Mouse (Mus musculus): ENCODE measurements around the gene Hps6. TPM values are rescaled to one million over a fixed set of nuclear protein-coding genes. Genes with fewer than 3 reads are reported as not detected.

Hps6 gene
- total RNA-seq, 2 experiments from 2014 or later, result 7.5 to 9.7 TPM

DNA sequence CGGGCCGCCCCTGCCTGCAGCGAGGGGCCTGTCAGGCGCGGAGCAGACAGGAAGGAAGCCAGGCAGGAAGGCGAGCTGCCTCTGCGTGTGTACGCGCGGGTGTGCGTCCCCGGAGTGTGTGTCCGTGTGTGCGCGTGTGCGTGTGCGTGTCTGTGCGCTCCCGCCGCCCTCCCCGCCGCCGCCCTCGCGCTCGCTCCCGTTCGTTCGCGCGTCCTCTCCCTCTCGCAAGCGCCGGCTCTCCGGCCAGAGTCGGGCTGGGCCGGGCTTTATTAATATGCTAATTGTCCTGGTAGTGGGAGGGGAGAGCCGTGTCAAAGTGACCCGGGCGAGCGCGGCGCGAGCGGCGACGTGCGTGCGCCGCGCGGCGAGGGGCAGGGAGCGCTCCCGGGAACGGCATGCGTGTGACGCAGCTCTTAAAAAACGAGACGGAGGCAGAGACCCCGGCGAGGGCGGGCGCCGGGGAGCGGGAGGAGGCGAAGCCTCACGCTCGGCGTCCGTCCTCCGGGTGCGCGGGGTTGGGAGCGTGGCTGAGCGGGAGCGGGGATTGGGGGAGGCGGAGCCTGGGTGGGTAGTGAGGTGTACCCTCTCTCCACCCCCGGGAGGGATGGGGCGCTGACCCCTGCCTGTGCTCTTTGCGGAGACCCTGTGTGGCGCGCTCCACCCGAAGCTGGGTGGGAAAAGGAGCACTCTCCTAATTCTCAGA lies 41.8 kb downstream of the Hps6 start, which contains the start of gene Ldb1:
Gene Ldb1 (minus strand): TSS at position 222 of the 703 bp plus-strand sequence.
- peak; percentile 78 to 88 for DNase-seq (ENCODE audit: low spot score in 2 of 2)

DNA sequence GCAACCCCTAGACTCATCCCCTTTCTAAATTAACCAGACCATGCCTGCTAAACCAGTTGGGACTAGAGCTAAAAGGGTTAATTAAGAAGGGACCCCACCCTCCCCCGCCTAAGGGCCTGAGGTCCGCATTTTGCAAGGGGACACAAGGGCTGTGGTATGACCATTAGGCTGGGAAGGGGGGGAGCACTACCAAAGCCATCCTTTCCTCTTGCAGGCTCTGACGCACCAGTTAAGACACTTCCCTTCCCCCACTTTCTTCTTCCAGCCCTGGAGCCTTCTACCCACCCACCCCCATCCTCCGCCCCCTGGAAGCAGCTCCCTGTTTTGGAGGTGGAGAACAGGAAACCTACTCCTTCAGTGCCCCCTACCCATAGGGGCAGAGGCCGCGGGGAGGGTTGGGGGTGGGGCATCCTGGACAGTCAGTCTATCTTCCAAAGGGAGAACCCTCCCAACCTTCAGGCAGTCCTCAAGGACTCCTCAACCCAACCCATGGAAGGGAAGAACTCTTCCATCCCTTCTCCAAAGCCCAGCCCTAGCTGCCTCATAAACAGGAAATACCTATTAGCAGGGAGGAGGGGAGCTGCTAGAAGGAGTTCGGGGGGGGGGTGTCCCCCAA lies 42.5 kb downstream of the Hps6 start:
- DNase-seq (ENCODE audit: low spot score in 2 of 2), result peak in 1 of 2 experiments; percentile 57

DNA sequence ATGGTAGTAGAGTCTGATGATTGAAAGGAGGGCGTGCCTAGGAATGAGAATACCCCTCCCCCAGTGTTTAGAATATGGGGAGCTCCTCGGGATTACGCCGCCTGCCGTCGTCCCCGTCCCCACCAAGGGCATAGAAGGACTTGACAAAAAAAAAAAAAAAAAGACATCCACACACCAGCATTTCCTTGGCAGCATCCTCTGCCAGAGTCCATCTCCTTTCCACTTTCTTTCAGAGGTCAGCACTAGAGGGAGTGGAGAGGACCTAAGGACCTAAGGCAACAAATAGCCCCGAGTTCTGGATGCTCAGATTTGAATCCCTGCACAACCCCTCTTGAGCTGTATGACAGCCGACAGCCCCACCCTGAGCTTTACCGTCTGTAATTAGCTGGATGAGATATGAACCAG lies 43.3 kb downstream of the Hps6 start:
- no peak for DNase-seq (ENCODE audit: low spot score in 2 of 2)

DNA sequence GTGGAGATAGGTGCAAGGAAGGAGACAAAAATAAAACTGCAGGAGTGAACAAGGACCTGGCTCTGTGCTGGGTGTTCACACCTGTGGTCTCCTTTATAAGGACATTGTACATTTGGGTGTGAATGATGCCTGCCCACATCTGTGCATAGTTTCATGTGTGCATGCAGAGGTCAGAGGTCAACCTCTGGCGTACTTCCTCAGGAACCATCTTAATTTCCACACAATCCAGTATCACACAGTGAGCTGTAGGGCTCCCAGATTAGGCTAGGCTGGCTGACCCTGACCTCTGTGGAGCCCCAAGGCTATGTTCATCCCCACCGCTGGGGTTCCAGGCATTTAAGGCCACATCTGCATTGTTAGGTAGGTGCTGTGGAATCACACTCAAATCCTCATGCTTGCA lies 44.1 kb downstream of the Hps6 start:
- no peak for DNase-seq (ENCODE audit: low spot score in 2 of 2)

DNA sequence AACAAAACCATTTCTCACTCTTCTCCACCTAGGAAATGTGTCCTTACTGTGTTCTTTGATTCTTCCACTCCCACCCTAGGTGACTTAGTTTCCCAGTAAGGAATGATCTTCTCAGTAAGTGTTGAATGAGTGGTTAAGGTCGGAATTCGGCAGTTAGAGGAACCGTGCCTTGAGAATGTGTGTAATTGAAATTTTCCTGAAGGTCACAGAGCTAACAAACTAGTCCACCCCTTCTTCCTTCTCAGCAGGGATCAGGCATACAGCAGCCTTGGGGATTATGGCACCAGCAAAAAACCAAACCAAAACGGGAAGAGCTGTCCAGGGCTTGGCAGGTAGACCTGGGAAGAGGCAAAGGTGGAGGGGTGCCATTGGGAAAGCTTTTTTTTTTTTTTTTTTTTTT lies 45.8 kb downstream of the Hps6 start:
- DNase-seq (ENCODE audit: low spot score in 2 of 2), result no peak

DNA sequence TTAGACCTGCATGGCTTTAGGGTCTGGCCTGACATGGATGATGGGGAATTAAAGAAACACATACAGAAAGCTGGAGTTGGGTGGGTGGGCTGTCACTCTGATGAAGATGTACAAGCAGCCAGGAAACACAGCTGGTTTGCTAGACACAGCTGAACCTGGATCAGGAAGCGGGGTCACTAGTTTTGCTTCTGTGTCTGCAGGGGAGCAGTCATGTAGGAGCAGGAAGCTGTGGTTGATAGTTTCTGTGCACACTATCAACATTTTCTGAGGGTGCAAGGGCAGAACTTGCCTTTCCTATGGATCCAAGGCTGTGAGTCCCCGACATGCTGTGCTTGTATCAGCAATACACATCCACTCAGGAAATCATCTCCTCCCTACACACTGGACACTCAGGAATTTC lies 47.2 kb downstream of the Hps6 start:
- DNase-seq (ENCODE audit: low spot score in 2 of 2), result no peak

Other genes starting within 250 kb of the Hps6 start
- 100 to 1,000 TPM; 153 to 160 TPM for gene Mgea5, start 219.7 kb upstream of the Hps6 start, total RNA-seq (2021)
- gene Kcnip2, start 187.4 kb upstream of the Hps6 start, total RNA-seq (2021), result 100 to 1,000 TPM; 208 to 213 TPM
- 10 to 100 TPM; 18.4 to 19.3 TPM for gene Armh3, start 5.0 kb upstream of the Hps6 start, total RNA-seq (2021)
- 10 to 100 TPM; 31.0 to 36.6 TPM for gene Pprc1, start 41.4 kb downstream of the Hps6 start, total RNA-seq (2021)
- 100 to 1,000 TPM; 122 to 123 TPM for gene Ldb1, start 41.7 kb downstream of the Hps6 start, total RNA-seq (2021)
- gene Nolc1, start 72.4 kb downstream of the Hps6 start, total RNA-seq (2021), result 10 to 100 TPM; 56.2 to 56.4 TPM
- gene Elovl3, start 128.4 kb downstream of the Hps6 start, total RNA-seq (2021), result not detected
- gene Pitx3, start 144.8 kb downstream of the Hps6 start, total RNA-seq (2021), result not detected
- gene Gbf1, start 149.0 kb downstream of the Hps6 start, total RNA-seq (2021), result 10 to 100 TPM; 82.1 to 84.8 TPM

Measured in layer of hippocampus, adult 18-20 months (tissue).